Mouse (Mus musculus) liver, embryonic 14.5 days (tissue): Measurements from ENCODE around the gene Hnf1a. TPM values are rescaled to one million over a fixed set of nuclear protein-coding genes. Genes with fewer than 3 reads are reported as not detected.

Source experiments
- ATAC-seq: fragments of 200-750 bp; cut with Nextera tagmentation; 2 replicates; pipeline ENCODE4 v1.8.0; 2017; ENCODE audit warnings: moderate number of reproducible peaks, mild to moderate bottlenecking, moderate library complexity; ENCODE audit not compliant: insufficient read depth
- DNase-seq, 3 experiments: peaks; one replicate each; pipeline ENCODE4 v3.0.0-alpha.2; 2012 to 2013; ENCODE audit warnings: low read depth in 3 of 3, low spot score in 3 of 3
- H3K27ac ChIP-seq: fragments of 300-500 bp; sonication (generic); 2 replicates; pipeline ENCODE4 v1.5.1; 2014; ENCODE audit warnings: moderate library complexity, mild to moderate bottlenecking, control low read depth, inconsistent platforms
- H3K27me3 ChIP-seq: fragments of 300-500 bp; sonication (generic); 2 replicates; pipeline ENCODE4 v1.6.1; 2014; ENCODE audit warnings: mild to moderate bottlenecking, low read length, moderate library complexity; ENCODE audit not compliant: control insufficient read depth, insufficient read depth
- H3K36me3 ChIP-seq: fragments of 300-500 bp; sonication (generic); replicated peaks from 2 replicates; pipeline ENCODE4 v1.6.1; 2014; ENCODE audit warnings: low read depth; ENCODE audit not compliant: control insufficient read depth, insufficient read depth
- H3K4me1 ChIP-seq, 2 experiments: fragments of 200-500 bp in 1 of 2; fragments of 300-500 bp in 1 of 2; sonication (generic) in 1 of 2; replicated peaks; 2 replicates each; pipeline ENCODE4 v1.6.1; 2012 to 2014; ENCODE audit warnings: antibody characterized with exemption in 1 of 2, inconsistent platforms in 1 of 2, low read length in 1 of 2; ENCODE audit not compliant: control insufficient read depth in 2 of 2, insufficient read depth in 2 of 2
- H3K4me2 ChIP-seq: fragments of 300-500 bp; sonication (generic); 2 replicates; pipeline ENCODE4 v1.6.1; 2014; ENCODE audit warnings: low read depth, mild to moderate bottlenecking, control low read depth, moderate library complexity
- H3K4me3 ChIP-seq, 2 experiments: fragments of 200-500 bp in 1 of 2; fragments of 300-500 bp in 1 of 2; sonication (generic) in 1 of 2; 2 replicates each; pipeline ENCODE4 v1.5.1; 2012 to 2014; ENCODE audit warnings: low read depth in 2 of 2, low read length in 2 of 2, mild to moderate bottlenecking in 2 of 2, control low read depth in 1 of 2, inconsistent platforms in 1 of 2, moderate library complexity in 1 of 2; ENCODE audit not compliant: insufficient read depth in 1 of 2
- H3K9ac ChIP-seq: fragments of 300-500 bp; sonication (generic); replicated peaks from 2 replicates; pipeline ENCODE4 v1.6.1; 2014; ENCODE audit warnings: mild to moderate bottlenecking, control low read depth, moderate library complexity
- H3K9me3 ChIP-seq: fragments of 300-500 bp; sonication (generic); 2 replicates; pipeline ENCODE4 v1.6.1; 2016; ENCODE audit warnings: low read length, mixed read lengths; ENCODE audit not compliant: control insufficient read depth
- CTCF ChIP-seq: IDR thresholded peaks from 2 replicates; pipeline ENCODE4 v1.5.1; 2016; ENCODE audit warnings: antibody characterized with exemption, low read depth, control low read depth
- EP300 ChIP-seq: IDR thresholded peaks from 2 replicates; pipeline ENCODE4 v1.6.1; 2016; ENCODE audit warnings: antibody characterized with exemption, low read depth
- WGBS: fragments of 180-500 bp; shearing (Covaris S2); extraction: QIAGEN DNeasy Blood & Tissue Kit; methylation state at CpG from one replicate; pipeline ENCODE4 v1.1.7; 2014; ENCODE audit not compliant: insufficient replicate concordance; 5-methylcytosine and 5-hydroxymethylcytosine counted together
- polyA plus RNA-seq, 2 experiments: library from polyadenylated mRNA; depleted of rRNA in 1 of 2; stranded (reverse) in 1 of 2; unstranded in 1 of 2; fragments of >200 nt; fragmentation: Nextera tagmentation in 1 of 2; extraction: Ambion mirVana in 1 of 2; gene quantifications; 2 replicates each; pipeline versions ENCODE4 v1.2.1 to v1.2.3; 2012 to 2014

Hnf1a gene
- polyA plus RNA-seq, 2 experiments: 1.2 to 1.5 TPM

DNA sequence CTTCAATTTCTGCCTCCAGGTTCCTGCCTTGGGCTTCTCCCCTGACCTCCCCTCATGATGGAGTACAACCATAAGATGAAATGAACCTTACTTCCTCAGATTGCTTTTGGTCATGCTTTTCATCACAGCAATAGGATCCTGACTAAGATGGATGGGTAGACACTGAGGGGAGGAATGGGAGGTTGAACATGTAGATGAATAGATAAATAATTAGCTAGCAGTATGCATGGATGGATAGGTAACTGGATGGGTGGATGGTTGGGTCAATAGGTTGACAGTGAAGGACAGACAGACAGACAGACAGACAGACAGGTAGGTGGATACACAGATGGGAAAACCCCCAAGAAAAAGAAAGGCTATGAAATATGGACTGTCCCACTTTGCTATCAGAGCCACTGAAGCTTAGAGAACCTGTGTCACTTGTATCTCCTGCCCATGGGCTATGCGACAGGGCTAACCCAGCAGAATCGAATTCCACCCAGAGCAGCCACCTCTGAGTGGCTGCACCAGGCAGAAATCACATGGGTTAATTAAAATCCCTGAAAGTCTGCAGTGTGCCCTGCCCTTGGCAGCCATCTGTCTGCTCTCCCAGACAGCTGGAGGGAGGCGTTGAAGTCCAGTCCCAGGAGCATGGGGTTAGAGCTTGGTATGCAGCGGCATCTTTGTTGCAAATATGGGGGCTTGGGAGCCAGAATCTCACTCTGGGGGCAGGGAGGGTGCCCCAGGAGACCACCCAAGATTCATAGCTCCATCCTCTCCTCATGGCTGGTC, 9.1 kb downstream of the Hnf1a start:
- Histone ChIP-seq H3K36me3 (no peaks in the 10 kb centered on the region), H3K9ac (no peak overlapping the region), H3K27ac (no peak overlapping the region), H3K4me2 (no peak overlapping the region), H3K9me3 (no peaks in the 10 kb centered on the region), H3K4me3 (no peak overlapping the region), H3K27me3 (no peaks in the 10 kb centered on the region), H3K4me1 (peaks cover 0 to 9% of the 10 kb centered on the region in 2 experiments; a peak in 2 of 4 replicates)
- DNase-seq (no peak), ATAC-seq (no peak)
- 59% methylated on average over 4 of the region's 4 CpGs for WGBS
- TF ChIP-seq CTCF (no peak), EP300 (no peak)

DNA sequence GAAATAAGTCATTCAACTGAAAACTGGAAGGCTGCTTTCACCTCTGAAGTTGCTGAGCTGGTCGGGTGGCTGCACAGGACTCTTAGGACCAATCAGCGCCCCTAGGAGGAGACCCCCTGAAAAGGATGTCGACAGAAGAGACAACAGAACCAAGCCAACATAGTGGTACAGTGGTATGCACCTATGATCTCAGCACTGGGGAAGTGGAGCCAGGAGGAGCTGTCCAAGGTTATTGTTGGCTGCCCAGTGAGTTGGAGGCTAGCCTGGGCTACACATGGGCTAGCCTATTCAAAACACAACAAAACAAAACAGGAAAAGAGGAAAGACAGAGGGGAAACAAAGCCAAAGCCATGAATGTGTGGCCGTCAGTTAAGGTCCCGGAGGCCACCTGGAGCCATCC, 12.8 kb downstream of the Hnf1a start:
- DNase-seq (no peak), ATAC-seq (no peak)
- Histone ChIP-seq H3K9ac (no peak overlapping the region), H3K27ac (no peak overlapping the region), H3K27me3 (no peaks in the 10 kb centered on the region), H3K9me3 (no peaks in the 10 kb centered on the region), H3K36me3 (no peaks in the 10 kb centered on the region), H3K4me2 (no peak overlapping the region), H3K4me1 (no peaks in the 10 kb centered on the region), H3K4me3 (no peak overlapping the region)
- 78% methylated on average over 5 of the region's 5 CpGs for WGBS
- no peak for TF ChIP-seq EP300
- TF ChIP-seq CTCF: no peak

- no peak for TF ChIP-seq CTCF
- Histone ChIP-seq H3K36me3 (no peaks in the 10 kb centered on the region), H3K27ac (no peak overlapping the region), H3K4me2 (no peak overlapping the region), H3K9ac (no peak overlapping the region), H3K27me3 (no peaks in the 10 kb centered on the region), H3K4me1 (no peaks in the 10 kb centered on the region), H3K4me3 (no peak overlapping the region), H3K9me3 (no peaks in the 10 kb centered on the region)
- WGBS: 75% methylated on average over 14 of the region's 14 CpGs
- ATAC-seq (no peak), DNase-seq (no peak)
Measured at GRCm38 (mm10) chr5:114953326-114953725, 17.6 kb downstream of the Hnf1a start.

- no peak overlapping the region for H3K4me2 ChIP-seq
- H3K27ac ChIP-seq: no peak overlapping the region
- ATAC-seq (0 out of 2 replicates have a peak, but pooled peaks have one; percentile 22), DNase-seq (no peak)
- TF ChIP-seq CTCF (no peak), EP300 (no peak)
- H3K9ac ChIP-seq: no peak overlapping the region
- H3K4me3 ChIP-seq: no peak overlapping the region
- 78% methylated on average over 21 of the region's 21 CpGs for WGBS
- no peaks in the 10 kb centered on the region for H3K4me1 ChIP-seq
- H3K36me3 ChIP-seq: peaks cover 7% of the 10 kb centered on the region
- H3K27me3 ChIP-seq: no peaks in the 10 kb centered on the region
- H3K9me3 ChIP-seq: no peaks in the 10 kb centered on the region
Measured at GRCm38 (mm10) chr5:114951279-114951880, 19.5 kb downstream of the Hnf1a start.

- Histone ChIP-seq H3K9me3 (no peaks in the 10 kb centered on the region), H3K27me3 (no peaks in the 10 kb centered on the region), H3K27ac (no peak overlapping the region), H3K36me3 (peaks cover 12% of the 10 kb centered on the region), H3K9ac (no peak overlapping the region), H3K4me1 (no peaks in the 10 kb centered on the region), H3K4me2 (no peak overlapping the region), H3K4me3 (no peak overlapping the region)
- WGBS: 63% methylated on average over 12 of the region's 12 CpGs
- ATAC-seq (no peak), DNase-seq (no peak)
- TF ChIP-seq CTCF: no peak
- no peak for TF ChIP-seq EP300
Measured at GRCm38 (mm10) chr5:114950669-114951068, 20.2 kb downstream of the Hnf1a start.
